Mouse (Mus musculus): Measurements from ENCODE around the gene Nr4a1.

Gene Nr4a1

GRCm38 (mm10) chr15:101253886-101254795 is at the start of gene Nr4a1:
Nr4a1 (plus strand) TSS chr15:101254269.
- DNase-seq, result peak; percentile 84

- no peak for DNase-seq
These were observed 49.3 kb upstream of the Nr4a1 start for GRCm38 (mm10) chr15:101204781-101205180.

GRCm38 (mm10) chr15:101210228-101210627 is 43.8 kb upstream of the Nr4a1 start:
- DNase-seq, result peak; percentile 72

- DNase-seq, result no peak
These were observed 43.0 kb upstream of the Nr4a1 start for GRCm38 (mm10) chr15:101210998-101211613.

GRCm38 (mm10) chr15:101212435-101212834 is 41.6 kb upstream of the Nr4a1 start:
- no peak for DNase-seq

- DNase-seq, result no peak
These were observed 38.9 kb upstream of the Nr4a1 start for GRCm38 (mm10) chr15:101215136-101215535.

GRCm38 (mm10) chr15:101216036-101216435 is 38.0 kb upstream of the Nr4a1 start:
- no peak for DNase-seq

- DNase-seq, result peak; percentile 78
These were observed 33.2 kb upstream of the Nr4a1 start for GRCm38 (mm10) chr15:101220905-101221297.

GRCm38 (mm10) chr15:101221298-101222104 is 32.6 kb upstream of the Nr4a1 start:
- peak; percentile 89 for DNase-seq

GRCm38 (mm10) chr15:101222897-101223482 is 31.1 kb upstream of the Nr4a1 start:
- DNase-seq, result no peak

- DNase-seq, result no peak
These were observed 30.5 kb upstream of the Nr4a1 start for GRCm38 (mm10) chr15:101223596-101223995.

GRCm38 (mm10) chr15:101224006-101224906 is 29.8 kb upstream of the Nr4a1 start, which contains the start of gene Grasp:
Grasp (plus strand) TSS chr15:101224188.
- DNase-seq, result peak; percentile 89

GRCm38 (mm10) chr15:101224977-101225376 is 29.1 kb upstream of the Nr4a1 start:
- DNase-seq, result no peak

- DNase-seq, result no peak
These were observed 26.1 kb upstream of the Nr4a1 start for GRCm38 (mm10) chr15:101227971-101228370.

GRCm38 (mm10) chr15:101228866-101229590 is 25.0 kb upstream of the Nr4a1 start:
- no peak for DNase-seq

- no peak for DNase-seq
These were observed 23.6 kb upstream of the Nr4a1 start for GRCm38 (mm10) chr15:101230503-101230902.

- DNase-seq, result peak; percentile 61
These were observed 22.9 kb upstream of the Nr4a1 start for GRCm38 (mm10) chr15:101230995-101231647.

GRCm38 (mm10) chr15:101231648-101232180 is 22.4 kb upstream of the Nr4a1 start:
- DNase-seq, result no peak

GRCm38 (mm10) chr15:101232607-101233006 is 21.5 kb upstream of the Nr4a1 start:
- no peak for DNase-seq

- no peak for DNase-seq
These were observed 20.9 kb upstream of the Nr4a1 start for GRCm38 (mm10) chr15:101233183-101233582.
